Mouse (Mus musculus) lung, postnatal 0 days (tissue): ENCODE data around the gene Orm2. TPM values are rescaled to one million over a fixed set of nuclear protein-coding genes. Genes with fewer than 3 reads are reported as not detected.
"Not testable (repeated sequence)": the region's sequence is repeated elsewhere in the genome, so short reads cannot be mapped to it uniquely, and the experiment has no call there.

Experiments
- ATAC-seq: fragments of 200-750 bp; cut with Nextera tagmentation; 2 replicates; pipeline ENCODE4 v1.8.0; 2017; ENCODE audit warnings: moderate library complexity
- DNase-seq: peaks from one replicate; pipeline ENCODE4 v3.0.0-alpha.2; 2016; ENCODE audit warnings: low spot score
- H3K27ac ChIP-seq: fragments of 300-500 bp; sonication (generic); 2 replicates; pipeline ENCODE4 v1.5.1; 2014; ENCODE audit warnings: antibody characterized with exemption, mild to moderate bottlenecking, low read length, mixed read lengths
- H3K27me3 ChIP-seq: fragments of 300-500 bp; sonication (generic); replicated peaks from 2 replicates; pipeline ENCODE4 v1.6.1; 2014; ENCODE audit warnings: low read length, mixed read lengths; ENCODE audit not compliant: insufficient read depth
- H3K36me3 ChIP-seq: fragments of 300-500 bp; sonication (generic); 2 replicates; pipeline ENCODE4 v1.6.1; 2014; ENCODE audit warnings: low read length, mixed read lengths; ENCODE audit not compliant: insufficient read depth
- H3K4me1 ChIP-seq: fragments of 300-500 bp; sonication (generic); 2 replicates; pipeline ENCODE4 v1.6.1; 2014; ENCODE audit warnings: antibody characterized with exemption, low read depth, low read length, mixed read lengths; ENCODE audit not compliant: insufficient read depth
- H3K4me2 ChIP-seq: fragments of 300-500 bp; sonication (generic); replicated peaks from 2 replicates; pipeline ENCODE4 v1.6.1; 2014; ENCODE audit warnings: low read depth, mild to moderate bottlenecking, low read length, moderate library complexity, mixed read lengths
- H3K4me3 ChIP-seq: fragments of 300-500 bp; sonication (generic); 2 replicates; pipeline ENCODE4 v1.5.1; 2014; ENCODE audit warnings: low read depth, low read length
- H3K9ac ChIP-seq: fragments of 300-500 bp; sonication (generic); replicated peaks from 2 replicates; pipeline ENCODE4 v1.6.1; 2014; ENCODE audit warnings: low read depth, mild to moderate bottlenecking
- H3K9me3 ChIP-seq: fragments of 300-500 bp; sonication (generic); 2 replicates; pipeline ENCODE4 v1.6.1; 2016; ENCODE audit warnings: low read length, mixed read lengths
- CTCF ChIP-seq: IDR thresholded peaks from 2 replicates; pipeline ENCODE4 v1.5.1; 2016; ENCODE audit warnings: antibody characterized with exemption, mild to moderate bottlenecking
- EP300 ChIP-seq: IDR thresholded peaks from 2 replicates; pipeline ENCODE4 v1.6.1; 2016; ENCODE audit warnings: antibody characterized with exemption, mild to moderate bottlenecking, control low read depth
- WGBS: fragments of 180-500 bp; shearing (Covaris S2); extraction: QIAGEN DNeasy Blood & Tissue Kit; methylation state at CpG from one replicate; pipeline ENCODE4 v1.1.7; 2014; 5-methylcytosine and 5-hydroxymethylcytosine counted together
- polyA plus RNA-seq: library from polyadenylated mRNA; unstranded; fragments of >200 nt; fragmentation: Nextera tagmentation; extraction: Ambion mirVana; gene quantifications from 2 replicates; pipeline ENCODE4 v1.2.1, GENCODE M21; 2015

Gene Orm2
- 0.21 and 0.46 TPM in 2 replicates for polyA plus RNA-seq

DNA sequence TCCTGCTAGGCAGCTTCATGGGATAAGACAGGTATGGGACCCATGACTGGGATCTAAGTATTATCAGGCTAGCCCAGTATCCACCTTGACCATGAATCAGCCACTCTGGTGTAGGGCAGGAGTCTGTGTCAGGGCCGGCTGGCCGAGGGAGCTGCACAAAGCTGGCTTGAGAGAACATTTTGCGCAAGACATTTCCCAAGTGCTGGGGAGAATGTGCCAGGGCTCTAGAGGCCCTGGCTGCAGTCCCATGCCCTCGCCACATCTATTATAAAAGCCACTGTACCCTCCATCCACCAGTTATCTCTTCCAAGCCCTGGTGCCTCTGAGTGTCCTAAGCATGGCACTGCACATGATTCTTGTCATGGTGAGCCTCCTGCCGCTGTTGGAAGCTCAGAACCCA, at the start of gene Orm2:
Gene Orm2, plus strand, starts transcription at position 300 of the 400 bp plus-strand sequence.
- Histone ChIP-seq H3K4me2 (no peak within 1 kb of the TSS), H3K27ac (no peak within 1 kb of the TSS), H3K9me3 (no peaks in the 10 kb centered on the region), H3K36me3 (0 out of 2 replicates have a peak, but pooled peaks cover under 1% of the 10 kb centered on the region), H3K27me3 (no peaks in the 10 kb centered on the region), H3K4me1 (no peaks in the 10 kb centered on the region), H3K4me3 (no peak within 1 kb of the TSS), H3K9ac (no peak within 1 kb of the TSS)
- DNase-seq: peak; percentile 70
- no peak for TF ChIP-seq EP300
- no peak for TF ChIP-seq CTCF
- WGBS: 42% methylated on average over 5 of the region's 5 CpGs
- ATAC-seq: peak; percentile 78

DNA sequence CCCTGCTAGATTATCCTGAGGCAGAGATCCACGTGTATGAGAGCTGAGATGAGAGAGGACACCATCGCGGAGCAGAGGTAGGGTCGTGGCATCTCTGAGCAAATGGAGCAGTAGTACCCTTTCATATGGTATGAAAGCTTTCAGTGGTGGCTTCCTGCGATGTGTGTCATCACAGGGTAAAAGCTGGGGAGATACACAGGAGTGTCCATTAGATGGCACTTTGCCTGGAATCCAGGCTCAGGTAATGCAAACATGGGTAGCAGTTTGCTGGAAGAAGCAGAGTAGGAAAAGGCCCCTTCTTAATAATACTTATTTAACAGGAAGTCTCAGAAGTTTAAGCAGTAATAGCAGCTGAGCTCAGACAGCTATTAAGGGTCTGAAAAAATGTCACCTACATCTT, 48.2 kb upstream of the Orm2 start:
- no peaks in the 10 kb centered on the region for H3K9me3 ChIP-seq

GRCm38 (mm10) chr4:63316076-63316746, 46.0 kb upstream of the Orm2 start:
- H3K4me3 ChIP-seq: no peak overlapping the region
- TF ChIP-seq CTCF (no peak), EP300 (no peak)
- no peak overlapping the region for H3K4me2 ChIP-seq
- H3K9me3 ChIP-seq: no peaks in the 10 kb centered on the region
- H3K27me3 ChIP-seq: no peaks in the 10 kb centered on the region
- no peak overlapping the region for H3K9ac ChIP-seq
- H3K36me3 ChIP-seq: no peaks in the 10 kb centered on the region; the same call in 1 of the 2 replicates
- H3K4me1 ChIP-seq: no peaks in the 10 kb centered on the region
- 63% methylated on average over 9 of the region's 9 CpGs for WGBS
- peak; percentile 56 for DNase-seq
- peak; percentile 74 for ATAC-seq
- H3K27ac ChIP-seq: no peak overlapping the region

More for the DNA sequence above, 48.2 kb upstream of the Orm2 start:
- 72% methylated on average over 5 of the region's 5 CpGs for WGBS
- no peak overlapping the region for H3K9ac ChIP-seq
- no peak overlapping the region for H3K27ac ChIP-seq
- no peak overlapping the region for H3K4me3 ChIP-seq
- H3K27me3 ChIP-seq: no peaks in the 10 kb centered on the region
- DNase-seq: no peak
- no peaks in the 10 kb centered on the region for H3K4me1 ChIP-seq
- ATAC-seq: no peak
- no peak overlapping the region for H3K4me2 ChIP-seq
- no peaks in the 10 kb centered on the region; the same call in 1 of the 2 replicates for H3K36me3 ChIP-seq
- no peak for TF ChIP-seq CTCF
- TF ChIP-seq EP300: no peak

GRCm38 (mm10) chr4:63319566-63319965, 42.7 kb upstream of the Orm2 start:
- WGBS: 23% methylated on average over 3 of the region's 3 CpGs
- not testable (repeated sequence) for H3K9me3 ChIP-seq, ATAC-seq, H3K36me3 ChIP-seq, H3K27ac ChIP-seq, H3K27me3 ChIP-seq, H3K4me2 ChIP-seq, H3K4me1 ChIP-seq, H3K4me3 ChIP-seq, H3K9ac ChIP-seq
- TF ChIP-seq CTCF: peak; percentile 79
- DNase-seq: peak; percentile 34

- ATAC-seq: no peak
These were observed 38.9 kb upstream of the Orm2 start for GRCm38 (mm10) chr4:63323275-63323815.

DNA sequence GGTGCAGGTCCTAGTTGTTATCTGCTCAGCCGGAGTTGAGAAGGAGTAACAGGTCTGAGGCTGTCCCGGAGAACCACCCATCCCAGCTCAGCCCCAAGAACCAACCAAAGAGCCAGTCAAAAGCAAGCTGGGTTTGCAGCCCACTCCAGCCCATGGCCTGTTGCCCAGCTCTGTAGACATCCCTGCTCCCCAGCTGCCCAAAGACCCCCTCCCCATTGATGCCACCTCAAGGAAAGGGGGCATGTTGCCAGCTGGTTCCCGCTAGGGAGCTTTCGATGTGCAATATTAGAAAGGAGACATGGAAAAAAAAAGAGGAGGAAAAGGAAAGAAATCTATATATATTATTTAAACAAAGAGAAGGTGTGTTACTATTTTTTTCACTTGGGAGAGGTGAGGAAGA, 28.8 kb upstream of the Orm2 start:
- ATAC-seq: no peak
- Histone ChIP-seq H3K4me2 (no peak overlapping the region), H3K27me3 (no peaks in the 10 kb centered on the region), H3K27ac (no peak overlapping the region), H3K9me3 (no peaks in the 10 kb centered on the region), H3K4me1 (no peaks in the 10 kb centered on the region), H3K4me3 (no peak overlapping the region), H3K36me3 (no peaks in the 10 kb centered on the region), H3K9ac (no peak overlapping the region)
- TF ChIP-seq EP300 (no peak), CTCF (no peak)
- no peak for DNase-seq
- WGBS: 93% methylated on average over 4 of the region's 4 CpGs

More at GRCm38 (mm10) chr4:63323275-63323815, 38.9 kb upstream of the Orm2 start:
- no peak for DNase-seq
- H3K9me3 ChIP-seq: no peaks in the 10 kb centered on the region
- H3K36me3 ChIP-seq: no peaks in the 10 kb centered on the region
- H3K4me1 ChIP-seq: no peaks in the 10 kb centered on the region
- TF ChIP-seq EP300 (no peak), CTCF (no peak)
- no peak overlapping the region for H3K9ac ChIP-seq
- H3K4me2 ChIP-seq: no peak overlapping the region
- H3K27me3 ChIP-seq: no peaks in the 10 kb centered on the region
- H3K27ac ChIP-seq: no peak overlapping the region
- 79% methylated on average over 8 of the region's 8 CpGs for WGBS
- no peak overlapping the region for H3K4me3 ChIP-seq
